Mouse (Mus musculus): ENCODE results near the gene Scamp2. TPM values are rescaled to one million over a fixed set of nuclear protein-coding genes. Genes with fewer than 3 reads are reported as not detected.

The Scamp2 gene
- total RNA-seq, 2 experiments from 2014 or later, result 19.8 to 22.3 TPM

- intact Hi-C loops (cut with DNase I), result no loop called here
- no peak overlapping the region for H3K4me3 ChIP-seq
- TF ChIP-seq CTCF (IDR thresholded peaks at IDR 0.05), result no peak
- no peak for DNase-seq (ENCODE audit: extremely low spot score in 1 of 2, low spot score in 2 of 2)
- H3K27ac ChIP-seq, result no peak overlapping the region
Measured at GRCm38 (mm10) chr9:57568500-57568899, 7.8 kb downstream of the Scamp2 start.

- Histone ChIP-seq H3K4me3 (no peak overlapping the region), H3K27ac (no peak overlapping the region)
- no peak for DNase-seq (ENCODE audit: extremely low spot score in 1 of 2, low spot score in 2 of 2)
- TF ChIP-seq CTCF (IDR thresholded peaks at IDR 0.05), result no peak
- intact Hi-C loops (cut with DNase I), result no loop called here
Measured at GRCm38 (mm10) chr9:57574397-57574796, 13.7 kb downstream of the Scamp2 start.

- TF ChIP-seq CTCF (IDR thresholded peaks at IDR 0.05), result no peak
- Histone ChIP-seq H3K4me3 (no peak overlapping the region), H3K27ac (no peak overlapping the region)
- intact Hi-C loops (cut with DNase I), result no loop called here
- DNase-seq (ENCODE audit: extremely low spot score in 1 of 2, low spot score in 2 of 2), result no peak
Measured at GRCm38 (mm10) chr9:57575577-57575976, 14.8 kb downstream of the Scamp2 start.

- DNase-seq (ENCODE audit: extremely low spot score in 1 of 2, low spot score in 2 of 2), result no peak
- Histone ChIP-seq H3K27ac (no peak overlapping the region), H3K4me3 (no peak overlapping the region)
- no peak for TF ChIP-seq CTCF (IDR thresholded peaks at IDR 0.05)
- intact Hi-C loops (cut with DNase I), result no loop called here
Measured at GRCm38 (mm10) chr9:57577144-57577849, 16.6 kb downstream of the Scamp2 start.

GRCm38 (mm10) chr9:57584991-57585390 is 24.2 kb downstream of the Scamp2 start:
- Histone ChIP-seq H3K4me3 (no peak overlapping the region), H3K27ac (no peak overlapping the region)
- intact Hi-C loops (cut with DNase I), result loop anchor here (5.0 kb wide), 1 partner anchor 43 kb away; no protein-coding TSS in a partner anchor
- no peak for TF ChIP-seq CTCF (IDR thresholded peaks at IDR 0.05)
- DNase-seq (ENCODE audit: extremely low spot score in 1 of 2, low spot score in 2 of 2), result no peak

GRCm38 (mm10) chr9:57589224-57590126 is 28.7 kb downstream of the Scamp2 start, which contains the start of gene Ulk3:
TSS of gene Ulk3 (plus strand) at chr9:57589452.
- peak; percentile 77 to 79 for DNase-seq (ENCODE audit: extremely low spot score in 1 of 2, low spot score in 2 of 2)
- intact Hi-C loops (cut with DNase I), result loop anchor here (5.0 kb wide), 2 partner anchors 47 to 68 kb away; no protein-coding TSS in a partner anchor
- peak within 1 kb of the TSS; percentile 84 for H3K27ac ChIP-seq
- TF ChIP-seq CTCF (IDR thresholded peaks at IDR 0.05), result peak; percentile 33
- H3K4me3 ChIP-seq, result peak within 1 kb of the TSS; percentile 65

GRCm38 (mm10) chr9:57590726-57591125 is 30.0 kb downstream of the Scamp2 start:
- peak; percentile 48 for TF ChIP-seq CTCF (IDR thresholded peaks at IDR 0.05)
- DNase-seq (ENCODE audit: extremely low spot score in 1 of 2, low spot score in 2 of 2), result no peak
- Histone ChIP-seq H3K4me3 (no peak overlapping the region), H3K27ac (no peak overlapping the region; the same call in 1 of the 2 replicates)
- intact Hi-C loops (cut with DNase I), result loop anchor here (5.0 kb wide), 1 partner anchor 67 kb away; no protein-coding TSS in a partner anchor

- no peak for DNase-seq (ENCODE audit: extremely low spot score in 1 of 2, low spot score in 2 of 2)
- intact Hi-C loops (cut with DNase I), result loop anchor here (5.0 kb wide), 1 partner anchor 64 kb away; no protein-coding TSS in a partner anchor
- Histone ChIP-seq H3K4me3 (no peak overlapping the region), H3K27ac (no peak overlapping the region)
- TF ChIP-seq CTCF (IDR thresholded peaks at IDR 0.05), result no peak
Measured at GRCm38 (mm10) chr9:57593454-57594173, 32.9 kb downstream of the Scamp2 start.

- intact Hi-C loops (cut with DNase I), result loop anchor here (5.0 kb wide), 1 partner anchor 63 kb away; no protein-coding TSS in a partner anchor
- no peak for TF ChIP-seq CTCF (IDR thresholded peaks at IDR 0.05)
- DNase-seq (ENCODE audit: extremely low spot score in 1 of 2, low spot score in 2 of 2), result no peak
- Histone ChIP-seq H3K4me3 (no peak overlapping the region), H3K27ac (no peak overlapping the region)
Measured at GRCm38 (mm10) chr9:57594174-57594509, 33.4 kb downstream of the Scamp2 start.

GRCm38 (mm10) chr9:57597265-57597664 is 36.5 kb downstream of the Scamp2 start:
- no peak for TF ChIP-seq CTCF (IDR thresholded peaks at IDR 0.05)
- intact Hi-C loops (cut with DNase I), result no loop called here

GRCm38 (mm10) chr9:57597929-57598382 is 37.2 kb downstream of the Scamp2 start:
- DNase-seq (ENCODE audit: extremely low spot score in 1 of 2, low spot score in 2 of 2), result no peak
- no peak overlapping the region for H3K27ac ChIP-seq
- intact Hi-C loops (cut with DNase I), result no loop called here
- TF ChIP-seq CTCF (IDR thresholded peaks at IDR 0.05), result no peak
- no peak overlapping the region for H3K4me3 ChIP-seq

More at GRCm38 (mm10) chr9:57597265-57597664, 36.5 kb downstream of the Scamp2 start:
- no peak for DNase-seq (ENCODE audit: extremely low spot score in 1 of 2, low spot score in 2 of 2)
- Histone ChIP-seq H3K4me3 (no peak overlapping the region), H3K27ac (no peak overlapping the region)
